Mouse (Mus musculus): ENCODE measurements at regions not wholly inside any gene's neighbourhood (a gene's known extent, or its start where the extent isn't known, plus 50 kb on each side); places are given as distances from the start of the nearest gene placed in this dataset.

DNA sequence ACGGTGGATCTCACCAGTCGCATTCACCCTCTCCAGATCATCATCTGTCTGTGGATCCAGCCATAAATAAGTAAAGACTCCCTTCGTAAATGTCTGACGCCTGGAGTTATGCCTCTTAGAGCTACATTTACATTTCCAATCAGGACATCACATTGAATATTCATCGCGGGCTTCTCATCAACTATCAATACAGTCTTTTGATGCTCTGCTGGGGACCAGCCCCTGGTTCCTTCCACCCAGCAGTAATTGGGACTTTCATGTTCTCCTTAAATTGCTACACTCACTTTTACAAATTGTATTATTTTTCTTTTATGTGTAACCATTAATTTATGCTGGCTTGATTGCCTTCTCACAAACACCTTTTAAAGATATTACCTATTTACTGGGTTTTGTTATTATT, 125.7 kb upstream of the Cnr1 start:
- TF ChIP-seq CTCF (IDR thresholded peaks at IDR 0.05; ENCODE audit: extremely low read depth, insufficient read length, insufficient replicate concordance, low read depth, low read length) (no peak), POLR2A (IDR thresholded peaks at IDR 0.05; ENCODE audit: low read depth, low read length) (no peak)

Measured in small intestine, adult 2 months (tissue).